Mouse (Mus musculus) liver, embryonic 12.5 days (tissue): ENCODE measurements around the gene Akirin2. TPM values are rescaled to one million over a fixed set of nuclear protein-coding genes. Genes with fewer than 3 reads are reported as not detected.
A peak's percentile ranks its signal among the peaks of the same experiment; 100 is the strongest.

ENCODE experiments used
- ATAC-seq: fragments of 200-750 bp; cut with Nextera tagmentation; 2 replicates; pipeline ENCODE4 v1.8.0; 2017; ENCODE audit warnings: moderate number of reproducible peaks, mild to moderate bottlenecking, moderate library complexity
- H3K27ac ChIP-seq: fragments of 300-500 bp; sonication (generic); 2 replicates; pipeline ENCODE4 v1.5.1; 2016; ENCODE audit warnings: mild to moderate bottlenecking
- H3K27me3 ChIP-seq: fragments of 300-500 bp; sonication (generic); replicated peaks from 2 replicates; pipeline ENCODE4 v1.6.1; 2016; ENCODE audit warnings: mild to moderate bottlenecking, moderate library complexity
- H3K36me3 ChIP-seq: fragments of 300-500 bp; sonication (generic); 2 replicates; pipeline ENCODE4 v1.6.1; 2016; ENCODE audit warnings: mild to moderate bottlenecking, moderate library complexity
- H3K4me1 ChIP-seq: fragments of 300-500 bp; sonication (generic); 2 replicates; pipeline ENCODE4 v1.6.1; 2016
- H3K4me2 ChIP-seq: fragments of 300-500 bp; sonication (generic); 2 replicates; pipeline ENCODE4 v1.6.1; 2016; ENCODE audit warnings: mild to moderate bottlenecking, moderate library complexity
- H3K4me3 ChIP-seq: fragments of 300-500 bp; sonication (generic); 2 replicates; pipeline ENCODE4 v1.5.1; 2016; ENCODE audit warnings: mild to moderate bottlenecking, moderate library complexity
- H3K9ac ChIP-seq: fragments of 300-500 bp; sonication (generic); 2 replicates; pipeline ENCODE4 v1.6.1; 2016; ENCODE audit warnings: mild to moderate bottlenecking, moderate library complexity
- H3K9me3 ChIP-seq: fragments of 300-500 bp; sonication (generic); replicated peaks from 2 replicates; pipeline ENCODE4 v1.6.1; 2016; ENCODE audit warnings: mild to moderate bottlenecking, moderate library complexity
- WGBS: fragments of 180-500 bp; shearing (Covaris S2); methylation state at CpG from one replicate; pipeline ENCODE4 v1.1.7; 2016; ENCODE audit not compliant: insufficient replicate concordance; 5-methylcytosine and 5-hydroxymethylcytosine counted together
- polyA plus RNA-seq: library from polyadenylated mRNA; unstranded; fragments of >200 nt; fragmentation: Nextera tagmentation; extraction: Ambion mirVana; gene quantifications from 2 replicates; pipeline ENCODE4 v1.2.1, GENCODE M21; 2016

Akirin2 gene
- polyA plus RNA-seq, 1 experiment from 2014 or later, result 48.1 TPM

DNA sequence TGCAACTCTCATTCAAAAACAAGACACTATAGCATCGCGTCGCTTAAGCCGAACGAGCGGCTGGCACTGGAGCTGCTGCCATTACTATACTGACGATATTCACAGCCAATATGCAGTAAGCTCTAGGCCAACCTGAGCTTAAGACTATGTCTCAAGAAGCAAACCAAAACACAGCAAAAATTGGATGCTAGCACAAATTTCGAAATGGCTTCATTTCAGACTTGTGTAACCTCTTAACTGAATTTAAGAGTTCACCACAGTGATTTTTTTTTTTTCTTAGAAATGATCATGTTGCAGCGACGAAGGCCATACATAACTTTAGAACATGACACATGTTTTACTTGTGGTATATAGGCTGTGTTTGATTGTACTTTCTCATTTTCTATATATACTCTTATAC, 55.9 kb downstream of the Akirin2 start:
- H3K27ac ChIP-seq, result no peak overlapping the region
- no peaks in the 10 kb centered on the region for H3K27me3 ChIP-seq
- no peak for ATAC-seq
- H3K9ac ChIP-seq, result no peak overlapping the region
- H3K4me1 ChIP-seq, result no peaks in the 10 kb centered on the region
- 92% methylated on average over 10 of the region's 10 CpGs for WGBS
- H3K9me3 ChIP-seq, result no peaks in the 10 kb centered on the region
- no peak overlapping the region for H3K4me2 ChIP-seq
- H3K4me3 ChIP-seq, result no peak overlapping the region
- H3K36me3 ChIP-seq, result peaks cover 69% of the 10 kb centered on the region

GRCm38 (mm10) chr4:34613571-34614145, 62.9 kb downstream of the Akirin2 start:
- H3K4me3 ChIP-seq, result peak overlapping the region; percentile 75
- 50% methylated on average over 6 of the region's 6 CpGs for WGBS
- H3K27me3 ChIP-seq, result no peaks in the 10 kb centered on the region
- H3K36me3 ChIP-seq, result peaks cover 15% of the 10 kb centered on the region
- peak overlapping the region; percentile 88 for H3K27ac ChIP-seq
- peak overlapping the region; percentile 85 for H3K4me2 ChIP-seq
- H3K9ac ChIP-seq, result peak overlapping the region; percentile 87
- no peak for ATAC-seq
- no peaks in the 10 kb centered on the region for H3K9me3 ChIP-seq
- H3K4me1 ChIP-seq, result peaks cover 34% of the 10 kb centered on the region

DNA sequence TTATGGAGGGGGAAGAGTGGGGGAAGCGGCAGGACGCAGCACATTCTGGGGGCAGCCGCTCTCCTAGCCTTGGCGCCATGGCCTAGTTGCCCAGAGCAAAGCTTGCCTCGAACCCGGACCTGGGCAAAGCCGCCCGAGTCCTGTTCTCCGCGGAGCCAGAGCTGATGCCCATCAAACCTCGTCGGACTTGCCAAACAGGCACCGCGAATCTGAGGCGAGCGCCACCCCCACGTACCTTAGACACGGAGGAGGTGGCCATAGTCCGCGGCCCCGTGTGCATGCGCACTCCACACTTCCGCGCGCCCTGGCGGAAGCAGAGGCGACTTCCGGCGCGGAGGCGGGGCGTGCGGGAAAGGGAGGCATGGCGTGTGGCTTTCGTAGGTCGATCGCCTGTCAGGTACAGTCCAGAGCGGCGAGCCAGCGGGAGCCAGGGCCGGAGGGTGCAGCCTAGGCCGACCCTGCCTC, 63.9 kb downstream of the Akirin2 start, which contains the start of the genes Orc3 and Rars2:
Gene Orc3, minus strand, starts transcription at position 315 of the 465 bp plus-strand sequence.
Gene Rars2, plus strand, starts transcription at position 328 of the 465 bp plus-strand sequence.
- Histone ChIP-seq H3K4me2 (peak within 1 kb of the TSS; percentile 85), H3K36me3 (peaks cover 7% of the 10 kb centered on the region), H3K9ac (peak within 1 kb of the TSS; percentile 87), H3K27me3 (no peaks in the 10 kb centered on the region), H3K4me1 (peaks cover 34% of the 10 kb centered on the region), H3K4me3 (peak within 1 kb of the TSS; percentile 75), H3K9me3 (no peaks in the 10 kb centered on the region), H3K27ac (peak within 1 kb of the TSS; percentile 88)
- under 1% methylated on average over 42 of the region's 42 CpGs for WGBS
- ATAC-seq, result peak; percentile 98

- Histone ChIP-seq H3K4me3 (peak overlapping the region; percentile 75), H3K9ac (peak overlapping the region; percentile 87), H3K4me1 (peaks cover 34% of the 10 kb centered on the region), H3K27ac (peak overlapping the region; percentile 88), H3K9me3 (no peaks in the 10 kb centered on the region), H3K4me2 (peak overlapping the region; percentile 85), H3K27me3 (no peaks in the 10 kb centered on the region), H3K36me3 (peaks cover 8% of the 10 kb centered on the region)
- 1% methylated on average over 13 of the region's 13 CpGs for WGBS
- no peak for ATAC-seq
Observed at GRCm38 (mm10) chr4:34615303-34615702, 64.6 kb downstream of the Akirin2 start.

DNA sequence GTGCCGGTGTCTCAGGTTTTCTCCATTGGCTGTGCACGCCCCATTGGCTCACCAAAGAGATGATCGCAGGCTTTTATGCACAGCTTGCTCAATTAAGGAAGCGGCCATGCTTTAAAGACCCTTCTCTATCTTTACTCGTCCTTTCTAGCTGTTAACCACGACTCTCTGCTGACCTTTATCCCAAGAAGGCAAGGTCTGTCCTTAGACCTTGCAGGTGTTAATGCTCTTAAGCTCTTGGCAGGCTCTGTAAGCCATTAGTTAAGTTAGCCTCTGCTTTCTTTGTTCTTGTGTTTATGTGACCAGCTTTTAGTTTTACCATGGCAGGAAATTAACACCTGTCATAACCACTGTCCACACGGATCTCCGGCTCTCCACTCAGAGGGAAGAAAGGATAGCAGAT, 65.4 kb downstream of the Akirin2 start:
- peaks cover 10% of the 10 kb centered on the region for H3K36me3 ChIP-seq
- H3K4me3 ChIP-seq, result peak overlapping the region; percentile 75
- H3K9me3 ChIP-seq, result no peaks in the 10 kb centered on the region
- H3K4me1 ChIP-seq, result peaks cover 34% of the 10 kb centered on the region
- H3K27ac ChIP-seq, result no peak overlapping the region
- H3K27me3 ChIP-seq, result no peaks in the 10 kb centered on the region
- peak overlapping the region; percentile 85 for H3K4me2 ChIP-seq
- ATAC-seq, result no peak
- peak overlapping the region; percentile 87 for H3K9ac ChIP-seq
- WGBS, result 60% methylated on average over 8 of the region's 8 CpGs

Other genes with a start within 250 kb of the Akirin2 start
- 73.0 and 75.2 TPM in 2 replicates for gene Orc3, start 64.0 kb downstream of the Akirin2 start, polyA plus RNA-seq
- 50.9 and 51.3 TPM in 2 replicates for gene Rars2, start 64.0 kb downstream of the Akirin2 start, polyA plus RNA-seq
- 21.8 and 24.3 TPM in 2 replicates for gene Slc35a1, start 136.5 kb downstream of the Akirin2 start, polyA plus RNA-seq
- gene Cfap206, start 179.3 kb downstream of the Akirin2 start, polyA plus RNA-seq, result not detected in 2 replicates
- not detected in 2 replicates for gene Gm136, start 205.3 kb downstream of the Akirin2 start, polyA plus RNA-seq
- gene Smim8, start 227.5 kb downstream of the Akirin2 start, polyA plus RNA-seq, result 30.0 and 30.3 TPM in 2 replicates